Mouse (Mus musculus): Measurements from ENCODE around the gene Thbs2. TPM values are rescaled to one million over a fixed set of nuclear protein-coding genes. Genes with fewer than 3 reads are reported as not detected.

Thbs2 gene
- 1 to 10 TPM; 3.2 to 3.5 TPM for total RNA-seq (2021)

DNA sequence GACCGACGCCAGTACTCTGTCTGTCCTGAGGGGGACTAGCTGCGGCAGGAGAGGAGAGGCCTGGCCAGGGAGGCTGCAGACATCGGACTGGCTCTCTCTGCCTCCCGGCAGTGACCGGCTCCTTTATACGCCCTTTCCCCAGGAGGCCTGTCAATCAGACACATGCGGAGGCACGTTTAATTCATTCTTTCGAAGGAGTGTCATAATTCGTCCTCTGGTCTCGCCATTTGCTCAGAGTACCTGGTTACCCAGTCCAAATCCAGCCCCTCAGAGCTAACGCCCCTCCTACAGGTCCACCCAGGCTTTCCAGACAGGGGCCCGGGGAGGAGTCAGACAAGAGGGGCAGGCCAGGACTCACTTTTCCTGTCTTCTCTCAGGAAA is at the start of gene Thbs2:
Gene Thbs2, minus strand, starts transcription at position 242 of the 381 bp plus-strand sequence.
- no peak for DNase-seq (ENCODE audit: extremely low spot score in 1 of 2, low spot score in 1 of 2)

DNA sequence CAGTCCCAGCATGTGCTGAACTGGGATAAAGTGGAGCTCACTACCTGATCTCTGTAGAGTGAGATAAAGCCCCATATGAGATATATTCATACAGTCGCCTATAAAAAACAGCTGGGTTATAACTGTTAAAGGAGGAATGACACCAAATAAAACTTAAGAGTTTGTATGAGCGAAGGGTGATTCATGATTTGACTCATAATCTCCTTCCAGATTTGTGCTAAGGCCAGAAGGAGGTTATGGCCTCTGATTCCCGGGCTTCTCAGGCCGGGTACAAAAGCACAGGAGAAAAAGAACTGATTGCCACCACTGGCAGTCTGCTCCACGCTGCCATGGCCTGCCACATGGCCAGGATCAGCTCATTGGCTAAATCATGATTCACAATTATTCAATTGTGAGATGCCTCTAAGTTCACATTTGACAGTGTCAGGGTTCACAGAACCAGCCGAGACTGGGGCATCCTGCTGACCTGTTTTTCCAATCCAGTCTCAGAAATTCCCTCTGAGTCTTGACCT is 41.5 kb upstream of the Thbs2 start:
- no peak for DNase-seq (ENCODE audit: extremely low spot score in 1 of 2, low spot score in 1 of 2)

DNA sequence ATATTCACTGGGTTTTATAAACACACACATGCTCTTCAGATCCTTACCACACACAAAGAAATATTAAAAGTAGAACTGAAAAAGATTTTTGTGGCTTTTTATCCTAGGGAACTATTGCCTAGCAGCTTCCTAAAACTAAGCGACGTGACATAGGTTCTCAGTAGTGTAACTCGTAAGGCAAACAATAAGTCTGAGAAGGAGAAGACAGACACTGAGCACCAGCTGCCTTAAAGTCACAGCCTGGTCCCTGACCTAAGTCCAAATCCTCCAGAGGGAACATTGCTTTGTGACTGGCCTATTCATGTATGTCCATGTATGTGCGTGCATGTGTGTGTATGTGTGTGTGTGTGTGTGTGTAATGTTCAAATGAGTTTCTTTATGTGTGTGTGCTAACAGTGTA is 40.3 kb upstream of the Thbs2 start:
- DNase-seq (ENCODE audit: extremely low spot score in 1 of 2, low spot score in 1 of 2): no peak

DNA sequence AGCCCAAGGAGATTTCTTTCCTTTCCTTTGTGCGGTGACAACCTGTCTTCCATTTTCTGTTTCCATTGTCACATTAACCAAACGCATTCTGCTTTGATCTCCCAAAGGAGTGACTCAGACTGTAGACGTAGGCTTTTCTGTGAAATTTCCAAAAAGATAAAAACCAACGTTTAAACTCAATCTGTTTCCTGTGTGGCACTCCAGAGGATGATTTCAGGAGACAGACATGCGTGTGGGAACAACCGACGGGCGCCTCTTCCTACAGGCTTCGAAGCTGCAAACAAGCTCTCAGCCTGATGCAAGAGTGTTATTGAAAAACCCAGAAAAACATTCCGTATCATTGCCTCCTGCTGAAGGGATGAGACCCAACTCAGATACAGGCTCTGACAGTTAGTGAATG is 39.9 kb upstream of the Thbs2 start:
- DNase-seq (ENCODE audit: extremely low spot score in 1 of 2, low spot score in 1 of 2): no peak

DNA sequence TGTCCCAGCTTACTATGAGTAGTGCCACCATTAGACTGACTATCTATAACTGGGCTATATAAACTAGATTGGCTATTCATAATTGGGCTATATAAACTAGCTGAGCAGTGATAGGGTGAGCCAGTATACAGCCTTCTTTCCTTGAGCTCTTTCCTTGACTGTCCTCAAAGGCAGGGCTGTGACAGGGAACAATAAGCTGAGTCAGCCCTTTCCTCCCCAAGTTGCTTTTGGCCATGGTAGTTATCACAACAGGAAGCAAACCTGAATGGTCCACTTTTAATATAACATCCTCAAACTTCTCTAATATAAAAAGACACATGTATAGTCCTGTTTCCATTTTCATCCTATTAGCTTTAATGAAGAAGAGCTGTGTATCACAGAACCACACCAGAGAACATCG is 39.0 kb upstream of the Thbs2 start:
- DNase-seq (ENCODE audit: extremely low spot score in 1 of 2, low spot score in 1 of 2): no peak

DNA sequence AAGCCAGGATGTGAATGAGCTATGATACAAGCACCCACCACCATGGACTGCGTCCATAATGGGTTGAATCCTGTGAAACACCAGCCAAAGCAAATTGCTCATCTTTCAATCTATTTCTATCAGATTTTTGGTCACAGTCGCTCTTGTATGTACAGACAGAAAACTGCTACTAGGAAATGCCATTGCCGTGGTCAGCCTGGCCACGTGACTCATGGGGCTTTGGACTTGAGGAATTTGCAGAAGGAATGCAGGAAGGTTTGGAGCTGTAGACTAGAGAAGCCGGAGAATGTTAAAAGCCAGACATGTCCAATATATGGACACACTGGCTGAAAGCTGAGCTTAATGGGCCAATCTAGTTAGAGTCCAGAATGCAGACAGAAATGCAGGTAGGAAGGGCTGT is 36.6 kb upstream of the Thbs2 start:
- DNase-seq (ENCODE audit: extremely low spot score in 1 of 2, low spot score in 1 of 2): no peak

DNA sequence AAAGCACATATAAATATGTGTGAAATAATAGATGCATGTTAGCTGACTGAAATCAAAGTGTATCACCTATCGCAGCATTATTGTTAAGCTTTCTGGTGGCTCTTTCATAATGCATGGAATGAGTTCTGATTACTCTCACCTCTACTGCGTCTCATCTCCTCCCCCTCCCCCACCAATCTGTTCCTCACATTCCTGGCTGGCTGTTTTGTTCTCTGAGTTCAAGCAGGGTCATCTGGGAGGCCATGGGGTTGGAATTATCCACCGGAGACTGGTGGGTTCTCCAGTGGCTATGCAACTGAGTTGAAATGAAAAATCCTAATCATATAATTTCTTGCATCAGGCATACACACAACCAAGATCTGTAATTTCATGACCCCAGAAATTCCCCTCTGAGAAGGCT is 33.4 kb upstream of the Thbs2 start:
- no peak for DNase-seq (ENCODE audit: extremely low spot score in 1 of 2, low spot score in 1 of 2)

DNA sequence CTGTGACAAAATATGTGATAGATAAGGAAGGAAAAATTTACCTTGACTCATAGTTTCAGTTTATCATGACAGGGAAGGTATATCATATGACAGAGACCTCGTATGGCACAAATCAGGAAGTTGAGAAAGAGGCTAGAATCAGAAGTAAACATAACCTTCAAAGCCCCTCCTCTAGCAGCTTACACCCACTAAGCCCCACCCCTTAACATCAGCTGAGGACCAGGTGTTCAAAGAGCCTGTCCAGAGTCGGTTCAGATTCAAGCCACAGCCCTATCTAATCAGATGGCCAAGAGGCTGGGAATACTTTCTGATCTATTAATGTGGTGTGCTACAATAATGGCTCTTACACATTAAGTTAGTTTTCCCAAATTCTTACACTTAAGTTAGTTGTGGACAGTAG is 30.8 kb upstream of the Thbs2 start:
- DNase-seq (ENCODE audit: extremely low spot score in 1 of 2, low spot score in 1 of 2): no peak

DNA sequence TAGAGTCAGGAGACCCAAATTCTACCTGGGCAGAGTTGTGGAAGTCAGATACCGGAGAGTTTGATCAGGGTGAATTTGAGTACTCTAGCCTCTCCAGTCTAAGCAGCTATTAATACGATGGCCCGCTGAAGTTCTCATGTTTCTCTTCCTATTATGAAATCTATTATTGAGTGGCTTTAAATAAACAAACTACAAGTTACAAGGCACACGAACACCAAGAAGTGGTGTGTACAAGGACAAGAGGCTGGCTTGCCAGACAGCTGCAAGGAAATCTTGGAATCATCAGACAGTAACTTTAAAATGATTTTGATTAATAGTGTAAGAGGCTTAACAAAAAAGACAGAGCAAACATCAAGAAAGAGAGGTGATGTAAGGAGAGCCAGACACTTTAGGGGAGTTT is 27.3 kb upstream of the Thbs2 start:
- DNase-seq (ENCODE audit: extremely low spot score in 1 of 2, low spot score in 1 of 2): no peak

DNA sequence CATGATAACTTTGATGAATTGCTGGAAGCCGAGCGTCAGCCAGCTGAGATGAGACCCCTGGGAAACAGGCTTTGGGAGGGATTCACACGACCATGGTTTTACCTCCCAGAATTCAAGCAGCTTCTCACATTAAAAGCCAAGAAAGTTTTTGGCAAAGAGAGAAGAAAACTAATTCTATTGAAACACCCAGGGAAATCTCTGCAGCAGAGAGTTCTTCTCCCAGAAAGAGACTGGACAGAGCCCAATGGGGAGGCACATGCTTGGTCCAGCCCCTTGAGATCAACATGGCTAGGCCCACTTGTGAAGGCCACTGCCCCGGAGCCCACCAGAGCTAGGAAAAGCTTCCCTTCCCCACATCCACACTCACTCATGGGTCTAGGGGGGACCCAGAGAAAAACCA is 26.9 kb upstream of the Thbs2 start:
- no peak for DNase-seq (ENCODE audit: extremely low spot score in 1 of 2, low spot score in 1 of 2)

DNA sequence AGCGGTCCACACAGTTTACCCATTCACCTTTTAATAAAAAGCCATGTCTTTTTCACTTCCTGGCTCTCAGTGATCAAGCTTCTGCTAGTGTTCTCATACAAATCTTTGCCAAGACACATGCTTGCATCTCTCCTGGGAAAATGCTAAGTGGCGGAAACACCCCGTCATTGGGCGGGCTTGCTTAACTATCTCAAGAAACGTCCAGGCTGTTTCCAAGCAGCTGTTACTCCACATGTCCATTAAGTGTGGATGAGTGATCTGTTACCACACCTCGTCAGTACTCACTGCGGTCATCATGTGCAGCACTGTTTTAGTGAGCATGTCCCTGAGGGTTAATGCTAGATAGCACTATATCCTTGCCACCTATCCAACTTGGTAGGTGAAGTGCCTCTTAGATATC is 26.2 kb upstream of the Thbs2 start:
- DNase-seq (ENCODE audit: extremely low spot score in 1 of 2, low spot score in 1 of 2): no peak

DNA sequence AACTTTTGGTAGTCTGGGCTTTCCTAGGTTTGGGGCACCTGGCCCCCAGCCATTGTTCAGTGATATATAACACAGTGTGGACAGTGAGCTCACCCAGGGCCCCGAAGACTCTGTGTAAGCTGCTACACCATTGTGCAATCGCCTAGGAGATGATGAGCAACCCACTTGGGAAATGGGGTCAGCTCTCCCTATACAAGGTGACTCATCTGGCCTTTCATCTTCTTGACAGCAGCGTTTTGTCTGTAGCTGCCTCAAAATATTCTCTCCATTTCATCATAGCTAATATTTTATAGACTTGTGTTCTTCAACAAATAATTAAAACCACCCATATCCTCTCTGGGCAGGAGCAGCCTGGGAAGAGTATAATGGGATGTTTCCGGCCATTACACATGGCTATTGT is 24.8 kb upstream of the Thbs2 start:
- DNase-seq (ENCODE audit: extremely low spot score in 1 of 2, low spot score in 1 of 2): no peak

DNA sequence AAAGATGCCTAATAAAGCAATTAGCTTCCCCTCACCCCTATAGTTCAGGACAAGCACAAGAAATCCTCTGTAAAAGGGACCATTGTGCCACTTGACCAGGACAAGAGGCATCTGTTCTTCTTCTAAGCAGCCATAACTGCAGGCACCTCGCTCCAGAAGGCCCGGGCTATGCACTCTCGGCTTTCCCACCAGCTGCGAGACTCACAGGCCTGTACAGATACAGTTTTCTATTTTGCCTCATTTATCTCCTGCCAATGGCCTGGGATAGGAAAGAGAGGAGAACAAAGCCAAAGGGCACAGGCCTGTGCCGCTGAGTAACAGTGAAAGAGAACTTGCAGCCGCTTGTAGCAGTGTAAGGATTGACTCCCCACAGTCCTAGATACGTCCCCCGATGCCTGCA is 20.7 kb upstream of the Thbs2 start:
- no peak for DNase-seq (ENCODE audit: extremely low spot score in 1 of 2, low spot score in 1 of 2)

DNA sequence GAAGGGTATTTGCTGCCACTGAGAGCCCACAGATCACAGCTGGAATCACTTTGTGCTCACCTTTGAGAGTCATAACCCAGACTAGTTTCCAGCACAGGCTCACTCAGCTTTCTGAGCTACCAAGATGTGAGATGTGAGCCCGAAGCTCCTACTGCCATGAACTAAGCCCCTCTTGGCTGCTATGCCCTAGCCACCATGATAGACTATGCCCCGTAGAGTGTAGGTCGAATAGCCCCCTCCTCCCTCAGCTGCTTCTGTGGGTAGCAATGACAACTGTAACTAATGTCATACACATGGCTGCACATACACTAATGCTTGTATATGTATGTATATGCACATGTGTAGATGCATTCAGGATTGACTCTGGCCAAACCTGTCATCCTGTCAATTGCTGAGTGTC is 20.3 kb upstream of the Thbs2 start:
- DNase-seq (ENCODE audit: extremely low spot score in 1 of 2, low spot score in 1 of 2): no peak

DNA sequence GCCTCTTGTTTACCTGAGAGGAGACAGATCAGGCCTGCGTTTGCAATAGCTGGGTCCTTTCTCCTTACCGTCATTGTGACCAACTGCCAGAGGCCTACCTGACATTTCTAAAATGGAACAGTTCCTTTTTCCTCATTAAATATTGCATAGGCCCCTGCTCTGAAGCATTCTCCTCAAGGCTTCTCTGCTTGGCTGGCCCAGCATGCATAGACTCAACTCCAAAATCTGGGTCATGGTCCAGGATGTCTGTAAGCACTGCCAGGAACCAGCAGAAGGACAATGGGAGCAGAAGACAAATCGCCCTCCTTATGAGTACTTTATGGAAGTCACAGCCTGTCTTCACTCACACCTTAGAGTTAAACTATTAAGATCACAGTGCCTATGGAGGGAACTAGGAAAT is 17.7 kb upstream of the Thbs2 start:
- DNase-seq (ENCODE audit: extremely low spot score in 1 of 2, low spot score in 1 of 2): no peak

DNA sequence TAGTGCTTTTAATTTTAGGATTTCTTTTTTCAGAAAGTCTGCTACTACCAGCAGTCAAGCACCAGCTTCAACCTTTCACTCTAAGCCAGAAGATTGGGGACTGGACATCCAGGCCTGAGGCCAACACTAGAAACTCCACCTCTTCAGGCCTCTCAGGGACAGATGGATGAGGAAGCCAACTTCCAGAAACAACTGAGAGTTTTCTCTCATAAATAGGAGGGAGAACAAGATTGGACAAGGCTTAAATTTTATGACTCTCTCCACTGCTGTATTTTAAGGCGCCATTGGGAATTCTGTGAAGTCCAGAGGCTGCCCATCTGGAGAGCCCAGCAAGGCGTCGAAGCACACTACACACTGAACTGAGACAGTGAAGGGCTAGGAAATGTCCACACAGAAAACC is 17.0 kb upstream of the Thbs2 start:
- no peak for DNase-seq (ENCODE audit: extremely low spot score in 1 of 2, low spot score in 1 of 2)

DNA sequence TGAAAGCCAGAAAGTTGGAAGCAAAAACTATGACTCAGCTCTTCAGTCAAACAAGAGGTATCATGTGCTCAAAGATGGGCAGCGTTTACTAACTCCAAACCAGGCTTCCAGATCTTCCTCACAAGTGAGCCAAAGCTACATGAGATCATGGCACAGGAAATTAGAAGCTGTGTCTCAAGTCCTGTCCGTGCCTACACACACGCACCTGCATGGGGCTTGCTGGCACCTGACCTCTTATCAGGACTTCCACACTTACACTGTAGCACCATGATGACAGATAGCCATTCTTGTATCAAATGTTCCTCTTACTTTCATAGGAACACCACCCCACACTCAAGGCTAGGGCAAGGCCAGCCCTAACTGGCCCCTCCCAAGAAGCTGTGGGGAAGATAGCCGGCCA is 12.0 kb upstream of the Thbs2 start:
- no peak for DNase-seq (ENCODE audit: extremely low spot score in 1 of 2, low spot score in 1 of 2)

DNA sequence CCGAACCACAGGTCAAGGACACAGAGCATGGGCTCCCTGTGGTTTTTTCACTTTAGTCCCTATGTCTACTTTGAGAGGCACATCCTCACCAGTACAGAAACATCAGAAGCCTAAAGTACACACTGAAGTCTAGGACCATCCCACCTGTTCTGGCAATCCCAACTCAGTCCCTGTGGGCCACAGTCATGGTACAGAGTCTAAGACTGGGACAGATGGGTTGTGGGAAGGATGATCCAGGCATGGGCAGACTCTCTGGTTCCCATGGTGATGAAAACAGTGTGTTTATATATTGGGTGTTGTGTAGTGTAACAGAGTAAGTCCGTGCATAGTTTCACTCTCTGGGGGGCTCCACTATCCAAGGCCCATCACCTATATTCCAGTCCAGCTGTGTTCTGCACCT is 11.4 kb upstream of the Thbs2 start:
- no peak for DNase-seq (ENCODE audit: extremely low spot score in 1 of 2, low spot score in 1 of 2)

DNA sequence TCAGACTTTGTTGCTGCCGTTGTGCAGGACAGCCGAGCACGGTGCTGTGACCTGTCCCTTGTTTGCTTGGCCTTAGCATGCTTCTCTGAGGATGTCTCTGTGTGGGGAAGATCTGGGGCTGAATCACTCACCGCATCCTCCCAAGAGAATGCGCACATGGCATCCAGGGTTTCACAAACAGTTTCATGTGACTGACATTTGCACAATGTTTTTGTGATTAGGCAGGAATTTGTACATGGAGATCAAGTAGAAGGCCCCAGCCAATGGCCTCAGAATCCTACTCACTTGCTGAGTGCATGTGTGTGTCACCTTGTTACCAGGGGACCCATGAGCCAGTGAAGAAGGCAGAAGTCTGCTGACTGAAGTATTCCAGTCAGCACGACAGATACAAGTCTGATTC is 9.7 kb upstream of the Thbs2 start:
- no peak for DNase-seq (ENCODE audit: extremely low spot score in 1 of 2, low spot score in 1 of 2)

DNA sequence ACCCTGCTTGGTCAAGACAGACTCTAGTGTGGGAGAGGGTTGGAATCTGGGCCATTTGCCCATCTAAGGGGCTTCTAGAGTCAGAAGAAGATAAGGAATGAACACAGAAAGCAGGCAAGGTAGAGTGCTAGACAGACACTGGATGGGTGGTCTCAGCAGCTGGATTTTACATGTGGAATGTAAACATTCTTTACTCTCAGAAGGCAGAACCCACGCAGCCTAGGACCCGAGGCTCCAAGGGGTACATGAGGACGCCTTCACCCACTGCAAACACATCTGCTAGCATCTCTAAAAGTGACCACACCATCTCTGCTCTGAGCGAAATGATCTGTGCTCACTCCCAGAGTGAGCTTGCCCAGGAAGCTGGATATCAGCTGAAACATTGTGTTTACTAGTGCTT is 9.2 kb upstream of the Thbs2 start:
- no peak for DNase-seq (ENCODE audit: extremely low spot score in 1 of 2, low spot score in 1 of 2)

DNA sequence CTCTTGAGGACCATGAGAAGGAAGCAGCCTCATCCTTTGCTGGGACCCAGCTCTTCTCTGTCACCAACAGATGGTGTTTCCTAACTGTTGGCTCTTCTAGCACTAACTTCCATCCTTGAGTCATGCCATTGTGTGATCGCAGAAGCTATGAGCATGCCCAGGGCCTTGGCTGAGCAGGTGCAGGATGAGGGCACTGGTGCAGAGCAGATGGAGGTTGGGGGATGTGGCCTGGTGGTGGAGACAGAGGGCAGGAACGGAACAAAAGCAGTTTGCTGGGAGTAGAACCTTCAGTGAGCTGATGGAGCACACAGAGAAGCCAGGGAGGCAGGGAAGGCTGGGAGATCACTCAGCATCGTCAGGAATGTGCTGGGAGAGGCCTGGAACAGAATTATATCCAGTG is 8.7 kb upstream of the Thbs2 start:
- no peak for DNase-seq (ENCODE audit: extremely low spot score in 1 of 2, low spot score in 1 of 2)

DNA sequence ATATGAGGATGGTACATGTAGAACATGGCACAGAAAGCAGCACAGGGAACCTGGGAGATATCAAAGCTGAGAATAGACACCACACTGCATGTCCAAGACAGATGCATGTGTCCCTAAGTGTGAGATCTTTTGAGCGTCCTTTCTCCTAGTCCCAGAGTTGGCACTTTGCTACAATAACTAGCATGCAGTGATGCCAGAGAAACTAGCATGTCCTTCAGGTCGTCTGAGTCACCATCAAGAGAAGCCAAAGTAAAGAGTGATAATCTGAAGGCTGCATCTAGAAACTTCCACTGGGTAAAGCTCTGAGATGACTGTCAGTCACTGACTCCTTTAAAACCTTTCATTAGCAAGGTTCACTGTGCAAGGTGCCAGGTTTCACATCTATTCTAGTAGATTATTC is 7.9 kb upstream of the Thbs2 start:
- no peak for DNase-seq (ENCODE audit: extremely low spot score in 1 of 2, low spot score in 1 of 2)

DNA sequence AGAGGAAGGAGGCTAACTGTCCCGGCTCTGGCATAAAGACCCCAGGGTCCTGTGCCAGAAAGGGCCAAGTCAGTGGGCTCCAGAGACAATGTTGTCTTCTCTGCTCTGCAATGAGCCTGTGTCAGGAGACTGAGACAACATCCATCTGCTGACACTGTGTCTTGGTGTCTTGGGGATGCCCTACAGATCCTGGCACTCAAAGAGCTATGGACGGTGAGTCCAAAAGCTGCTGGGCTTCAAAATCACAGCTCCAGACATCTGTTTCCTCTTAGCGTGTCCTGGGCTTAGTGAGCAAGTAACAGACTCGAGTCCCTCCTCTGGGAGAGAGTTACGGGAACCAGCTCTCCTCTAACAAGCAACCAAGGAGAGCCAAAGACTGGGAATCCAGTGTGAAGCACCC is 6.2 kb upstream of the Thbs2 start:
- DNase-seq (ENCODE audit: extremely low spot score in 1 of 2, low spot score in 1 of 2): no peak

DNA sequence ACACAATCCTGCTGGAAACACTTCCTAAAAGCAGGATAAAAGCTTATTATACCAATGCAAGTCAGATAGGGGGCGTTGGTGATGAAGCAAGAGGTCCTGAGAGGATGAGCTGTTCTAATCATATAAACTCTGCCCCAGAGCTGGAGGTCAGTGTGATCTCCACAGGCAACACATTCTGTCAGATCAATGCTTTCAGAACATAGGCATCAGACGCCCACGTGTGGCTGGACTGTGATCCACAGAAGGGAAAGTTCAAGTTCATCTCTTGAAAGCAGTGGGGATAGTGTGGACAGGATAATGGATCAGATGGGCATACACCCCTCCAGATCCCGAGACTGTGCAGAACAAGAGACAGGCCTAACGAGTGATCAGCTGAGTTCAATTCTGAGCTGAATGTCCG is 4.2 kb upstream of the Thbs2 start:
- no peak for DNase-seq (ENCODE audit: extremely low spot score in 1 of 2, low spot score in 1 of 2)
